Mouse (Mus musculus) liver, embryonic 15.5 days (tissue): ENCODE measurements around the gene Clgn. TPM values are rescaled to one million over a fixed set of nuclear protein-coding genes. Genes with fewer than 3 reads are reported as not detected.

ENCODE experiments used
- ATAC-seq: fragments of 200-750 bp; cut with Nextera tagmentation; 2 replicates; pipeline ENCODE4 v1.8.0; 2017; ENCODE audit warnings: moderate number of reproducible peaks, mild to moderate bottlenecking, moderate library complexity; ENCODE audit not compliant: insufficient read depth
- H3K27ac ChIP-seq: fragments of 300-500 bp; sonication (generic); replicated peaks from 2 replicates; pipeline ENCODE4 v1.5.1; 2015; ENCODE audit warnings: mild to moderate bottlenecking, inconsistent platforms
- H3K27me3 ChIP-seq: fragments of 300-500 bp; sonication (generic); 2 replicates; pipeline ENCODE4 v1.6.1; 2015; ENCODE audit warnings: mild to moderate bottlenecking, inconsistent platforms
- H3K36me3 ChIP-seq: fragments of 300-500 bp; sonication (generic); replicated peaks from 2 replicates; pipeline ENCODE4 v1.6.1; 2015; ENCODE audit warnings: moderate library complexity, mild to moderate bottlenecking, inconsistent platforms
- H3K4me1 ChIP-seq: fragments of 300-500 bp; sonication (generic); replicated peaks from 2 replicates; pipeline ENCODE4 v1.6.1; 2015; ENCODE audit warnings: inconsistent platforms
- H3K4me2 ChIP-seq: fragments of 300-500 bp; sonication (generic); 2 replicates; pipeline ENCODE4 v1.6.1; 2015; ENCODE audit warnings: moderate library complexity, mild to moderate bottlenecking, inconsistent platforms
- H3K4me3 ChIP-seq: fragments of 300-500 bp; sonication (generic); replicated peaks from 2 replicates; pipeline ENCODE4 v1.5.1; 2015; ENCODE audit warnings: mild to moderate bottlenecking, inconsistent platforms
- H3K9ac ChIP-seq: fragments of 300-500 bp; sonication (generic); 2 replicates; pipeline ENCODE4 v1.6.1; 2015; ENCODE audit warnings: moderate library complexity, mild to moderate bottlenecking, inconsistent platforms
- H3K9me3 ChIP-seq: fragments of 300-500 bp; sonication (generic); replicated peaks from 2 replicates; pipeline ENCODE4 v1.6.1; 2016; ENCODE audit warnings: inconsistent platforms
- WGBS: fragments of 180-500 bp; shearing (Covaris S2); methylation state at CpG from one replicate; pipeline ENCODE4 v1.1.7; 2015; ENCODE audit warnings: mixed read lengths; ENCODE audit not compliant: insufficient replicate concordance; 5-methylcytosine and 5-hydroxymethylcytosine counted together
- polyA plus RNA-seq: library from polyadenylated mRNA; unstranded; fragments of >200 nt; fragmentation: Nextera tagmentation; extraction: Ambion mirVana; gene quantifications from 2 replicates; pipeline ENCODE4 v1.2.1, GENCODE M21; 2015

The Clgn gene
- polyA plus RNA-seq, 1 experiment from 2014 or later: 0.28 TPM

GRCm38 (mm10) chr8:83392521-83392920 lies 2.9 kb downstream of the Clgn start:
- H3K27me3 ChIP-seq: peaks cover 50% of the 10 kb centered on the region
- H3K27ac ChIP-seq: no peak overlapping the region
- H3K4me1 ChIP-seq: peaks cover 13% of the 10 kb centered on the region
- ATAC-seq: no peak
- H3K9me3 ChIP-seq: no peaks in the 10 kb centered on the region
- no peak overlapping the region for H3K4me2 ChIP-seq
- no peak overlapping the region for H3K4me3 ChIP-seq
- 50% methylated on average over 1 of the region's 1 CpGs for WGBS
- H3K9ac ChIP-seq: no peak overlapping the region
- H3K36me3 ChIP-seq: no peaks in the 10 kb centered on the region

GRCm38 (mm10) chr8:83394325-83394724 lies 4.7 kb downstream of the Clgn start:
- Histone ChIP-seq H3K36me3 (no peaks in the 10 kb centered on the region), H3K4me2 (no peak overlapping the region), H3K27me3 (peaks cover 32% of the 10 kb centered on the region), H3K4me1 (peaks cover 12% of the 10 kb centered on the region), H3K4me3 (no peak overlapping the region), H3K27ac (no peak overlapping the region), H3K9ac (no peak overlapping the region), H3K9me3 (no peaks in the 10 kb centered on the region)
- no peak for ATAC-seq
- 72% methylated on average over 5 of the region's 5 CpGs for WGBS

- Histone ChIP-seq H3K27ac (no peak overlapping the region), H3K9me3 (no peaks in the 10 kb centered on the region), H3K27me3 (peaks cover 10% of the 10 kb centered on the region), H3K9ac (no peak overlapping the region), H3K4me1 (no peaks in the 10 kb centered on the region), H3K4me3 (no peak overlapping the region), H3K36me3 (no peaks in the 10 kb centered on the region), H3K4me2 (no peak overlapping the region)
- 68% methylated on average over 6 of the region's 6 CpGs for WGBS
- ATAC-seq: no peak
These were observed 7.0 kb downstream of the Clgn start for GRCm38 (mm10) chr8:83396680-83397079.

GRCm38 (mm10) chr8:83397726-83398125 lies 8.1 kb downstream of the Clgn start:
- no peak for ATAC-seq
- Histone ChIP-seq H3K4me2 (no peak overlapping the region), H3K4me1 (no peaks in the 10 kb centered on the region), H3K27me3 (no peaks in the 10 kb centered on the region), H3K36me3 (no peaks in the 10 kb centered on the region), H3K9ac (no peak overlapping the region), H3K9me3 (no peaks in the 10 kb centered on the region), H3K4me3 (no peak overlapping the region), H3K27ac (no peak overlapping the region)
- WGBS: 59% methylated on average over 4 of the region's 4 CpGs

GRCm38 (mm10) chr8:83405548-83405947 lies 15.9 kb downstream of the Clgn start:
- Histone ChIP-seq H3K9me3 (no peaks in the 10 kb centered on the region), H3K27me3 (peaks cover 3% of the 10 kb centered on the region; the same call in 1 of the 2 replicates), H3K4me3 (no peak overlapping the region), H3K27ac (no peak overlapping the region; the same call in 1 of the 2 replicates), H3K4me1 (peaks cover 8% of the 10 kb centered on the region), H3K4me2 (peak overlapping the region; percentile 31), H3K9ac (no peak overlapping the region), H3K36me3 (no peaks in the 10 kb centered on the region)
- ATAC-seq: peak; percentile 72
- WGBS: 16% methylated on average over 10 of the region's 10 CpGs

GRCm38 (mm10) chr8:83406836-83407235 lies 17.2 kb downstream of the Clgn start:
- no peak overlapping the region for H3K27ac ChIP-seq
- H3K36me3 ChIP-seq: no peaks in the 10 kb centered on the region
- no peak overlapping the region for H3K4me3 ChIP-seq
- ATAC-seq: no peak
- H3K27me3 ChIP-seq: peaks cover 3% of the 10 kb centered on the region; the same call in 1 of the 2 replicates
- H3K9ac ChIP-seq: no peak overlapping the region
- H3K4me1 ChIP-seq: peaks cover 8% of the 10 kb centered on the region
- H3K9me3 ChIP-seq: no peaks in the 10 kb centered on the region
- WGBS: 35% methylated on average over 6 of the region's 6 CpGs
- no peak overlapping the region for H3K4me2 ChIP-seq

GRCm38 (mm10) chr8:83408496-83408895 lies 18.8 kb downstream of the Clgn start:
- WGBS: 72% methylated on average over 7 of the region's 7 CpGs
- H3K27me3 ChIP-seq: peaks cover 3% of the 10 kb centered on the region; the same call in 1 of the 2 replicates
- no peaks in the 10 kb centered on the region for H3K36me3 ChIP-seq
- H3K27ac ChIP-seq: no peak overlapping the region
- ATAC-seq: no peak
- no peak overlapping the region for H3K9ac ChIP-seq
- H3K4me1 ChIP-seq: peaks cover 8% of the 10 kb centered on the region
- H3K4me2 ChIP-seq: no peak overlapping the region
- no peaks in the 10 kb centered on the region for H3K9me3 ChIP-seq
- H3K4me3 ChIP-seq: no peak overlapping the region

- Histone ChIP-seq H3K36me3 (no peaks in the 10 kb centered on the region), H3K4me2 (no peak overlapping the region), H3K4me1 (peaks cover 14% of the 10 kb centered on the region), H3K9ac (no peak overlapping the region), H3K4me3 (no peak overlapping the region), H3K9me3 (no peaks in the 10 kb centered on the region), H3K27ac (no peak overlapping the region), H3K27me3 (no peaks in the 10 kb centered on the region)
- ATAC-seq: no peak
- WGBS: 95% methylated on average over 15 of the region's 15 CpGs
These were observed 27.2 kb downstream of the Clgn start for GRCm38 (mm10) chr8:83416878-83417277.

GRCm38 (mm10) chr8:83417970-83418369 lies 28.3 kb downstream of the Clgn start:
- no peak for ATAC-seq
- Histone ChIP-seq H3K27ac (no peak overlapping the region), H3K36me3 (no peaks in the 10 kb centered on the region), H3K9me3 (no peaks in the 10 kb centered on the region), H3K9ac (no peak overlapping the region), H3K4me3 (no peak overlapping the region), H3K27me3 (no peaks in the 10 kb centered on the region), H3K4me2 (no peak overlapping the region), H3K4me1 (peaks cover 22% of the 10 kb centered on the region)
- WGBS: 26% methylated on average over 6 of the region's 6 CpGs

GRCm38 (mm10) chr8:83418805-83419516 lies 29.3 kb downstream of the Clgn start:
- H3K36me3 ChIP-seq: no peaks in the 10 kb centered on the region
- WGBS: 86% methylated on average over 11 of the region's 11 CpGs
- no peak overlapping the region for H3K4me3 ChIP-seq
- no peak overlapping the region for H3K4me2 ChIP-seq
- ATAC-seq: no peak
- peaks cover 31% of the 10 kb centered on the region for H3K4me1 ChIP-seq
- H3K27ac ChIP-seq: no peak overlapping the region
- no peaks in the 10 kb centered on the region for H3K9me3 ChIP-seq
- no peaks in the 10 kb centered on the region for H3K27me3 ChIP-seq
- H3K9ac ChIP-seq: no peak overlapping the region

GRCm38 (mm10) chr8:83421354-83421753 lies 31.7 kb downstream of the Clgn start:
- 93% methylated on average over 1 of the region's 1 CpGs for WGBS
- H3K27me3 ChIP-seq: no peaks in the 10 kb centered on the region
- H3K9me3 ChIP-seq: no peaks in the 10 kb centered on the region
- H3K4me3 ChIP-seq: no peak overlapping the region
- H3K27ac ChIP-seq: peak overlapping the region; percentile 30
- no peak overlapping the region for H3K9ac ChIP-seq
- H3K4me2 ChIP-seq: no peak overlapping the region
- ATAC-seq: no peak
- no peaks in the 10 kb centered on the region for H3K36me3 ChIP-seq
- peaks cover 54% of the 10 kb centered on the region for H3K4me1 ChIP-seq
